8 mouse cellular contexts compared by ENCODE assay signal in genomic region chr9:7829531-7830528, GRCm38 (mm10). TPM values are rescaled to one million over a fixed set of nuclear protein-coding genes. Genes with fewer than 3 reads are reported as not detected.
DNase-seq lines count a peak whose midpoint lies in the region; ATAC-seq and TF ChIP-seq lines count a peak whose summit lies in the region.
"Had no signal": no experiment of that assay in that cellular context is flagged by ENCODE, and none has a peak within 500 bp of the region (broad histone marks: within the 10 kb centered on the region; RNA-seq: fewer than 3 reads in every experiment).

No protein-coding gene starts in this region.

- WGBS in spleen, adult 2 months = 62% methylated on average over 9 of the region's 9 CpGs
- WGBS in forebrain, embryonic 14.5 days = 86% methylated on average over 9 of the region's 9 CpGs
- WGBS in small intestine, adult 2 months = 48% methylated on average over 9 of the region's 9 CpGs

- H3K4me2 ChIP-seq in forebrain, embryonic 14.5 days (ENCODE audit: low read length) = peak overlapping the region; percentile 18; the same call in 1 of the 2 replicates

- peak overlapping the region; percentile 73 for H3K27ac ChIP-seq in spleen, adult 2 months (ENCODE audit: insufficient read depth, low read length)
- H3K27ac ChIP-seq in forebrain, embryonic 14.5 days (ENCODE audit: low read depth, low read length) = no peak overlapping the region
- H3K27ac ChIP-seq in small intestine, adult 2 months (ENCODE audit: insufficient read depth, low read depth, low read length) = 0 out of 2 replicates have a peak overlapping the region, but pooled peaks have one; percentile 4

- TF ChIP-seq POLR2A in spleen, adult 2 months (IDR thresholded peaks at IDR 0.05; ENCODE audit: low read depth, low read length) = no peak
- TF ChIP-seq POLR2A in small intestine, adult 2 months (IDR thresholded peaks at IDR 0.05; ENCODE audit: low read depth, low read length) = no peak

- H3K27me3 ChIP-seq in spleen, adult 2 months (ENCODE audit: control insufficient read depth, insufficient read depth, low read length) = no peaks in the 10 kb centered on the region
- no peaks in the 10 kb centered on the region for H3K27me3 ChIP-seq in forebrain, embryonic 14.5 days (replicated peaks; ENCODE audit: control insufficient read depth, insufficient read depth, low read length)
- H3K27me3 ChIP-seq in small intestine, adult 2 months (ENCODE audit: control insufficient read depth, insufficient read depth, low read length) = no peaks in the 10 kb centered on the region

- TF ChIP-seq CTCF in spleen, adult 2 months (IDR thresholded peaks at IDR 0.05; ENCODE audit: extremely low read depth, insufficient read depth, insufficient read length, insufficient replicate concordance) = no peak
- TF ChIP-seq CTCF in small intestine, adult 2 months (IDR thresholded peaks at IDR 0.05; ENCODE audit: extremely low read depth, insufficient read length, insufficient replicate concordance, low read depth, low read length) = no peak

- peaks cover 12% of the 10 kb centered on the region for H3K36me3 ChIP-seq in spleen, adult 2 months (ENCODE audit: control insufficient read depth, insufficient read depth, low read length)
- peaks cover 23% of the 10 kb centered on the region for H3K36me3 ChIP-seq in forebrain, embryonic 14.5 days (ENCODE audit: control insufficient read depth, insufficient read depth, low read length)
- peaks cover 24% of the 10 kb centered on the region for H3K36me3 ChIP-seq in small intestine, adult 2 months (ENCODE audit: control insufficient read depth, insufficient read depth, low read length)

- no peak overlapping the region for H3K9ac ChIP-seq in forebrain, embryonic 14.5 days (ENCODE audit: low read length)

- DNase-seq in spleen, adult 2 months (ENCODE audit: low read depth in 1 of 2, low spot score in 2 of 2) = no peak
- no peak for DNase-seq in spleen, postnatal 14 days (ENCODE audit: low spot score in 2 of 2)
- no peak for DNase-seq in forebrain, embryonic 14.5 days (ENCODE audit: low spot score)
- DNase-seq in induced T-regulatory cell, adult 2 months (ENCODE audit: low read depth) = peak; percentile 68
- no peak for DNase-seq in Muller cell, postnatal 12 days (ENCODE audit: inconsistent ontology term)
- no peak for DNase-seq in retina, postnatal 1 day
- DNase-seq: cerebellum, adult 11-12 months had no signal

- H3K9me3 ChIP-seq in forebrain, embryonic 14.5 days (replicated peaks; ENCODE audit: control insufficient read depth, low read length) = no peaks in the 10 kb centered on the region

- H3K4me3 ChIP-seq in spleen, adult 2 months (ENCODE audit: extremely low read depth, insufficient read depth, insufficient read length) = 0 out of 2 replicates have a peak overlapping the region, but pooled peaks have one; percentile 6
- no peak overlapping the region for H3K4me3 ChIP-seq in forebrain, embryonic 14.5 days (ENCODE audit: low read depth, low read length)
- peak overlapping the region; percentile 24; the same call in 1 of the 2 replicates for H3K4me3 ChIP-seq in small intestine, adult 2 months (ENCODE audit: low read depth, low read length)

- ATAC-seq in forebrain, embryonic 14.5 days = 0 out of 2 replicates have a peak, but pooled peaks have one; percentile 32

- peaks cover 15% of the 10 kb centered on the region; the same call in 1 of the 2 replicates for H3K4me1 ChIP-seq in spleen, adult 2 months (ENCODE audit: control insufficient read depth, insufficient read depth, insufficient read length)
- H3K4me1 ChIP-seq in forebrain, embryonic 14.5 days (ENCODE audit: control insufficient read depth, insufficient read depth, low read length) = peaks cover 18% of the 10 kb centered on the region
- peaks cover 3% of the 10 kb centered on the region; the same call in 1 of the 2 replicates for H3K4me1 ChIP-seq in small intestine, adult 2 months (ENCODE audit: control insufficient read depth, insufficient read depth, insufficient read length, low read length)

RNA-seq across cellular contexts. Expression of gene Birc2, which starts 7.0 kb away (rescaled TPM):
- polyA plus RNA-seq in spleen, adult 2 months (2012; rRNA removed) = 16.4 and 17.7 TPM in 2 replicates
- 52.8 and 58.5 TPM in 2 replicates for polyA plus RNA-seq in forebrain, embryonic 14.5 days (2014; fragmentation: Nextera tagmentation; extraction: Ambion mirVana)
- 3.5 and 5.4 TPM in 2 replicates for polyA plus RNA-seq in small intestine, adult 2 months (2012; rRNA removed)

RNA-seq across cellular contexts. Expression of gene Birc3, which starts 43.2 kb away (rescaled TPM):
- polyA plus RNA-seq in spleen, adult 2 months (2012; rRNA removed) = 44.9 and 45.8 TPM in 2 replicates
- 1.3 and 1.9 TPM in 2 replicates for polyA plus RNA-seq in forebrain, embryonic 14.5 days (2014; fragmentation: Nextera tagmentation; extraction: Ambion mirVana)
- polyA plus RNA-seq in small intestine, adult 2 months (2012; rRNA removed) = 6.1 and 13.7 TPM in 2 replicates
